Mouse (Mus musculus) thymus, adult 2 months (tissue): ENCODE data around the gene Olfr575.

ENCODE experiments used
- CTCF ChIP-seq: fragments of 200-500 bp; IDR thresholded peaks from 2 replicates; pipeline ENCODE4 v1.5.1; 2012; ENCODE audit warnings: mild to moderate bottlenecking, control low read depth, low read length, moderate library complexity, borderline replicate concordance; ENCODE audit not compliant: control insufficient read depth, poor library complexity, insufficient read depth; ENCODE audit errors: extremely low read depth
- POLR2A ChIP-seq: fragments of 200-500 bp; IDR thresholded peaks from 2 replicates; pipeline ENCODE4 v1.6.1; 2012; ENCODE audit warnings: mild to moderate bottlenecking, low read length, control low read depth, moderate library complexity; ENCODE audit not compliant: control insufficient read depth, poor library complexity, insufficient read depth; ENCODE audit errors: extremely low read depth

DNA sequence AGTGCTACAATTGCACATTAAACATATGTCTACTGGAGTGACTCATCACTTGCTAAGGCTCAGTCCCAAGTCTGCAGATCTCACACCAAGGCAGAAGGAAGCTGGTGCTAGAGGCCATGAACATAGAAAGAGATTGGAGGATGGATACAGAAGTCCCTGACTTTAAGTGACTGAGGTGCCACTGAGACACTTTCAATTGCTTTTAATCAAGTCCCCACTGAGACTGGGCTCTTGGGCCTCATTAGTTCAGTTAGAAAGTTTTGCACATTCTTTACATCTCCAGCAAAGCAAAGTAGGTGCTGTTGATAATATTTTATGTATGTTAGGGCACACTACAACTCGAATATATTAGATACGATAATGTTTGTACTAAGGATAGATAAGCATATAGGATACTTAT, 17.3 kb upstream of the Olfr575 start, which contains the start of gene Olfr577:
- TF ChIP-seq CTCF (no peak), POLR2A (no peak)
